Mouse (Mus musculus) regulatory T cell (primary cell): ENCODE data around the gene 2310022B05Rik.

ENCODE experiments used
- in situ Hi-C: fragments of 300-600 bp; cut with MboI, MseI; formaldehyde crosslinking; loops from one replicate; pipeline ENCODE4 v1.15.1; 2025; ENCODE audit warnings: high pct_unique_total_duplicates

The 2310022B05Rik gene

GRCm38 (mm10) chr8:124614325-124614724, 48.8 kb downstream of the 2310022B05Rik start:
- in situ Hi-C loops = no loop called here

- in situ Hi-C loops = no loop called here
Observed at GRCm38 (mm10) chr8:124608972-124609353, 54.2 kb downstream of the 2310022B05Rik start.

GRCm38 (mm10) chr8:124608239-124608971, 54.8 kb downstream of the 2310022B05Rik start:
- in situ Hi-C loops = no loop called here

GRCm38 (mm10) chr8:124604066-124604465, 59.1 kb downstream of the 2310022B05Rik start:
- in situ Hi-C loops = no loop called here

- in situ Hi-C loops = no loop called here
Observed at GRCm38 (mm10) chr8:124589393-124589792, 73.8 kb downstream of the 2310022B05Rik start.

GRCm38 (mm10) chr8:124586556-124586955, 76.6 kb downstream of the 2310022B05Rik start:
- in situ Hi-C loops = no loop called here
